Mouse (Mus musculus): ENCODE data around the gene Lrp10. TPM values are rescaled to one million over a fixed set of nuclear protein-coding genes. Genes with fewer than 3 reads are reported as not detected.

Gene Lrp10
- total RNA-seq, 2 experiments from 2014 or later = 40.3 to 45.1 TPM

DNA sequence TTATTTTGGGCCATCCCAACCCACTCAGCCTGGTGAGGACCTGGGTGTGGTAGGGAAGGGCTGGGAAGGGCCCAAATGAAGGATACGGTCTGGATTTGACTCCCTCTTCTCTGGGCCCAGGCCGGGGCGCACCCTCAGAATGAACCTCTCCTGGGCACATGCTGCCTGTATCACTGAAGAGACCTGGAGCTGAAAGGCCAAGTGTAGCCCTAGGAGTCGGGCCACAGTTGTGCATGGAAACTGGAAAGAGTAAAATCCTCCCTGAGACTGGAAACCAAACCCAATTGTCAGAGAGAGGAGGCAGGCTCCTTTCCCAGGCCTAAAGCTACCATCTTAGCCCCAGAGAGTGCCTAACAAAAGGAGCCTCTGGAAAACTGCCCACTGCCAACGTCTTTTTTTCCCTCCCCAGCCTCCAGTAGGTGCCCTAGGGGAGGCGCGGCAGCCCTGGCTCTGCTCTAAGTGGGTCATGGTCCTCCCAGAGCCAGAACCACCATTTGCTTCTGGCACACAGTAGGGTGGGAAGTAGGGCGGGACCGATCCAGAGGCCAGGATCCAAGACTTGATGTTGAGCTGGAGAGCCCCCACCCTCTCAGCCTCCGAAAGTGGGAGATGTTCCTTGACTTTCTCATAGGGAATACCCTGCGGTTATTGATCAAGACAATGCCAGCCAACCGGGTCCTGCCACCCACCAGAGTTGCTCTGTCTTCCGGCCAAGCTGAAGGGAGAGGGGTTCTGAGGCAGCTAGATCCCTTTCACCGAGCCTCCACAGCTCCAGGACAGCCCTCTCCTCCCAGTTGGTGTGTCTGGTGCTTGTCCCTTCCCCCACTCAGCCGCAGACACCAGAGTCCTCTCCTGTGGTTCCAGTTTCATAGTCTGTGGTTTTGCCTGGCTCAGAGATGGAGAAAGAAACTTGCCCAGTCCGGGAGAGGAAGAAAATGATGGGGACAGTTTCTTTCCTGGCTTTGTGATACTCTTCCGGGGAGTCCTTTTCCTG lies 30.8 kb upstream of the Lrp10 start:
- DNase-seq (ENCODE audit: low spot score in 2 of 2) = peak; percentile 36 to 65

GRCm38 (mm10) chr14:54433941-54434531 lies 29.9 kb upstream of the Lrp10 start:
- no peak for DNase-seq (ENCODE audit: low spot score in 2 of 2)

GRCm38 (mm10) chr14:54435194-54435918 lies 28.6 kb upstream of the Lrp10 start:
- no peak for DNase-seq (ENCODE audit: low spot score in 2 of 2)

- DNase-seq (ENCODE audit: low spot score in 2 of 2) = no peak
Observed at GRCm38 (mm10) chr14:54439155-54439554, 24.8 kb upstream of the Lrp10 start.

DNA sequence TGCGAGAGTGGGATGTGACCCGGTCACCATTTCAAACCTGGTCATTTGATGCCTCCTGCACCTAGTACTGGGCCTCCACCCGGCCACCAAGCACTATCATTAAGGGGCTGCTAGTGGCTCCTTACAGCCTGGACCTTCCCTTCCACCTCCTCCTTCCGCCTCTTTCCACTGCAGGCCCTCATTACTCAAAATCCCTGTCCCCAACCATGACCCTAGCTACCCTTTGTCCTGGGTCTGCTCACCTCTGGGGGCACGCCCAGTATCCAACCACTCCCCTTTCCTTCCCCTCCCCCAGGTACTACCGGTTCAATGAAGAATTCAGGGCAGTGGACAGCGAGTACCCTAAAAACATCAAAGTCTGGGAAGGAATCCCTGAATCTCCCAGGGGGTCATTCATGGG lies 24.3 kb upstream of the Lrp10 start:
- DNase-seq (ENCODE audit: low spot score in 2 of 2) = no peak

- no peak for DNase-seq (ENCODE audit: low spot score in 2 of 2)
Observed at GRCm38 (mm10) chr14:54440538-54440937, 23.4 kb upstream of the Lrp10 start.

DNA sequence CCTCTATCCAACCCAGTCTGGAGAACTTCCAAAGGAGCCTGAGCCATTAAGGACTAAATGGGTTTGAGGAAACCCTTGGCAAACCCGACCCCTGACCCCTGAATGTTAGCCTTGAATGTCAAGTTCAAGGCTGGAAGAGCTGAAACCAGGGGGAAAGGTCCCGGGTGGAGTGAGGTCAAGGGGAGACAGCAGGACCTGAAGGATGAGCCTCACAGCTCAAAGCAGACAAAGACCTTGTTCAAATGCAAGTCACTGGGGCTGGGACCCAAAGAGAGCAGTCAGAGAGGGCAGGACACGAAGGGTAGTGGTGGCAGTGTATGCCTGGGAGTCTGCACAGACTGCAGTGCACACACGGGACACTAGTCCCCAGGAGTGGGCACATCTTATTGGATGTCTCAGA lies 22.6 kb upstream of the Lrp10 start:
- no peak for DNase-seq (ENCODE audit: low spot score in 2 of 2)

GRCm38 (mm10) chr14:54442548-54442947 lies 21.4 kb upstream of the Lrp10 start:
- no peak for DNase-seq (ENCODE audit: low spot score in 2 of 2)

DNA sequence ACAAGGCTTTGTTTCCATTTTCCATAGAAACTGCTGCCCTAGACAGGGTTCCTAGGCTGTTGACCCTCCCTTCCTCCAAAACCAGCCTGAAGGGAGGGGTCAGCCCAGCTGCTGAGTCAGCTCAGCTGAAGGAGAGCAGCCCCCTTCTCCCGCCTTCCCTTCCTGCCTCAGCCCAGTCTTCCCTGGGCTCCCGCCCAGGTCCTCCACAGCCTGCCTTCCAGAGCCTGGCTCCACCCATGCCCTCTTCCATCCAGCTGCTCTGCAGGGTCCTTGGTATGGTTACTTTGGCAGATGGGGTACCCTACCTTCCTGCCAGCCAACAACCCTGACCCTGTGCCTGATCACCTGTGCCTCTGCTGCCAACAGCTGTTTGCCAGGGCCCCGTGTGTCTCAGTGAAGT lies 20.7 kb upstream of the Lrp10 start:
- DNase-seq (ENCODE audit: low spot score in 2 of 2) = no peak

GRCm38 (mm10) chr14:54443712-54444618 lies 20.0 kb upstream of the Lrp10 start:
- peak in 1 of 2 experiments; percentile 39 for DNase-seq (ENCODE audit: low spot score in 2 of 2)

DNA sequence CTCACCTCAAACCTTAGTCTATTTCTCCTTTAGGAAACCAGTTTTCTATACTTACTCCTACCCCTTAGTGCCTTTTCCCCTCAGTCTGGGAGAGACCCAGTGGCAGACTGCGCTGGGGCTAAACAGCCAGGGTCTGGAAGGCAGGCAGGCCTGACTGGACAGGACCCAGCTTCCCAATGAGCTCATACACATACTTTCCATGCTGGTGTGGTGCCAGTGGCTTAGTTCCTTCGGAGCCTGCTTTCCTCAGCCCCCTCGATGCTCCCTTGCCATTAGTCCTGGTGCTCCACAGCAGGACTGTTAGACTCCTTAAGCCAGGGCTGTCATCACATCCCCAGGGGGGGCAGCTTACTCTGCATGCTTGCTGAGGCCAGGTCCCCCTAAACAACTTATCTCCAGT lies 18.5 kb upstream of the Lrp10 start:
- DNase-seq (ENCODE audit: low spot score in 2 of 2) = no peak

DNA sequence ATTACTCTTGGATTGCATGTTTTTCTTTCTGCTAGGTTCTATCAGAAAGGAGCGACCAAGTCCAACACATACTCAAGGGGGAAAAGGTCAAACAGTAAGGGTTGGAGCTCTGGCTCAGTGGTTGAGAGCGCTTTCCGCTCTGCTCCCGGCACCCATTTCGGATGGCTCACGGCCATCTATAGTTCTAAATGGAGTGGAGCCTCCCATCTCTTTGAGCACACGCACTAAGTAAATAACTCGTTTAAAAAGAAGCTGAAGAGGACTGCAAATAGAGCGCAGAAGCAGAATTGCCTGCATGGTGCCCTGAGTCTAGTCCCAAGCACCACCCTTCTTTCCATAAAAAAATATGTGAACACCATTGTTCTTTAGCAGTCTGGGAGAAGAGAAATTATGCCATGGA lies 10.4 kb upstream of the Lrp10 start:
- no peak for DNase-seq (ENCODE audit: low spot score in 2 of 2)

GRCm38 (mm10) chr14:54454669-54455528 lies 9.0 kb upstream of the Lrp10 start:
- no peak for DNase-seq (ENCODE audit: low spot score in 2 of 2)

DNA sequence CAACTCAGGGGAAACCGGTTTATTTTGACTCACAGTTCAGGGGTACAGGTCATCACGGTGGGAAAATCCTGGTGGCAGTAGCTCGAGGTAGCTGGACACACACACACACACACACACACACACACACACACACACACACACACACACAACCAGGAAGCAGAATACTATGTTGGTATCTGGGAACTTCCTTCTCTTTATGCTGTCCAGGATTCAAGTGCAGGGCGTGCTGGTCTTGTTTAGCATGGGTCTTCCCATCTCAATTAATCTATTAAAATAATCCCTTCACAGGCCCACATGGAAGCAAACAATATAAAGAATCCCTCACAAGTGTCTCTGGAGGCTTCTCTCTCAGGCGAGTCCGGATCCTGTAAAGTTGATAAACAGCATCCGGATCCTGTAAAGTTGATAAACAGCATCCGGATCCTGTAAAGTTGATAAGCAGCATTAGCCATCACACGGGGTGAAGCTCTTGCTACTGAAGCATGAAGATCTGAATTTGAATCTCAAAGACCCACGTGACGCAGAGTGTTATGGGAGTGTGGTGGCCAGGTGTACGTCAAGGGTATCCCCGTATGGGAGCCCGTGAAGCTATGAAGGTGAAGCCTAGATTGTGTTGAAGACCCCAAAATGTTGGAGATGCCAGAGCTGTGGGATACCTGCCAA lies 5.9 kb upstream of the Lrp10 start:
- no peak for DNase-seq (ENCODE audit: low spot score in 2 of 2)

- DNase-seq (ENCODE audit: low spot score in 2 of 2) = no peak
Observed at GRCm38 (mm10) chr14:54462146-54462545, 1.8 kb upstream of the Lrp10 start.

- DNase-seq (ENCODE audit: low spot score in 2 of 2) = no peak
Observed at GRCm38 (mm10) chr14:54463108-54463958, 604 bp upstream of the Lrp10 start.

DNA sequence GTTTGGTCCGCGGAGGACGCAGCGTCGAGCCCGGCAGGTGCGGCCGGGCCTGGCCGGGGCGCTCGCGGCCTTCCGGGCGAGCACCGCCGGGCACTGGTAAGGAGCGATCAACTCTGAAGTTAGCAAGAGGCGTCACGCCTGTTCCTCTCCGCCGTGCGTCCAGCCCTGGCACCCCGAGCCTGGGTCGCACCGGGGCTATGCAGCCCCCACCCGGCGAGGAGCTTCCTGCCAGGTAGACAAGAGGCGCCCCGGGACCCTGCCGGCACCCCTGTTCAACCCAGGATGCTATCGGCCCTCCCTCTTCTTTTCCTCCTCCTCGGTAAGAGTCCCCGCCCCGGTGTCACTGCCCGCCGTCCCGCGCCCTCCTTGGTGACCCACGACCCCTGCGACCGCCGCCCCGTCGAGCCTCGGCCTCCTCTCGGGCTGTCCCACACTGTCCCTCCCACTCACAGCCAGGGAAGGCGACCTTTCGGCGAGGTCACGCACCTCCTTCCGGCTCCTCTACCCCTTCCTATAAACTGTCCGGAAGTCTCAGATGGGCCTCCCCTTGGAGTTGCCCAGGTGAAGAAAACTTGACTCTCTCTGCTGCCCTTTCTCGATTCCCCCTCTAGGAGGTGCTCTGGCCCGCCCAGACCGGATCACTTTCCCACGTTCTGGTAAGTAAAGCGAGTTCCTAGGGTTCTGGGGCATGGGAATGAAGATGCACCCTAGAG lies 512 bp downstream of the Lrp10 start:
- no peak for DNase-seq (ENCODE audit: low spot score in 2 of 2)

DNA sequence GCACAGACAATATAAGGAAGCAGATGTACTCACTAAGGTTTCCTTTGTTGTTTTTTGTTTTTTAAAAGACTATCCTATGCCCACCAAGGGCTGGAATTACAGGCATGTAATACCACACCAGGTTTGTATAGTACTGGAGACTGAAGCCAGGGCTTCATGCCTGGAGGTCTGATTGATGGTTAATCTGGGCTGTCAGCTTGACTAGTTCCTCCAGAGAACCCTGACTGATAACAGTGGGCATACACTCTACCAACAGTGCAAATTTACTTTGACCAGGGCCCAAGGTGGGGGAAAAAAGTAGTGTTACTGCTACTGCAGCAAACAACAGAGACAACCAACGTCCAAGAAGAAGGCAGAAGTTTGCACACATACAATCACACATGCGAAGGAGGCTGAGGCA lies 7.5 kb downstream of the Lrp10 start:
- no peak for DNase-seq (ENCODE audit: low spot score in 2 of 2)

Measured in layer of hippocampus, postnatal 14 days (tissue).